Mouse (Mus musculus) lung, postnatal 0 days (tissue): Measurements from ENCODE around the gene Pygb. TPM values are rescaled to one million over a fixed set of nuclear protein-coding genes. Genes with fewer than 3 reads are reported as not detected.

Experiments used
- ATAC-seq: fragments of 200-750 bp; cut with Nextera tagmentation; 2 replicates; pipeline ENCODE4 v1.8.0; 2017; ENCODE audit warnings: moderate library complexity
- DNase-seq: peaks from one replicate; pipeline ENCODE4 v3.0.0-alpha.2; 2016; ENCODE audit warnings: low spot score
- H3K27ac ChIP-seq: fragments of 300-500 bp; sonication (generic); 2 replicates; pipeline ENCODE4 v1.5.1; 2014; ENCODE audit warnings: antibody characterized with exemption, mild to moderate bottlenecking, low read length, mixed read lengths
- H3K27me3 ChIP-seq: fragments of 300-500 bp; sonication (generic); replicated peaks from 2 replicates; pipeline ENCODE4 v1.6.1; 2014; ENCODE audit warnings: low read length, mixed read lengths; ENCODE audit not compliant: insufficient read depth
- H3K36me3 ChIP-seq: fragments of 300-500 bp; sonication (generic); 2 replicates; pipeline ENCODE4 v1.6.1; 2014; ENCODE audit warnings: low read length, mixed read lengths; ENCODE audit not compliant: insufficient read depth
- H3K4me1 ChIP-seq: fragments of 300-500 bp; sonication (generic); 2 replicates; pipeline ENCODE4 v1.6.1; 2014; ENCODE audit warnings: antibody characterized with exemption, low read depth, low read length, mixed read lengths; ENCODE audit not compliant: insufficient read depth
- H3K4me2 ChIP-seq: fragments of 300-500 bp; sonication (generic); replicated peaks from 2 replicates; pipeline ENCODE4 v1.6.1; 2014; ENCODE audit warnings: low read depth, mild to moderate bottlenecking, low read length, moderate library complexity, mixed read lengths
- H3K4me3 ChIP-seq: fragments of 300-500 bp; sonication (generic); 2 replicates; pipeline ENCODE4 v1.5.1; 2014; ENCODE audit warnings: low read depth, low read length
- H3K9ac ChIP-seq: fragments of 300-500 bp; sonication (generic); replicated peaks from 2 replicates; pipeline ENCODE4 v1.6.1; 2014; ENCODE audit warnings: low read depth, mild to moderate bottlenecking
- H3K9me3 ChIP-seq: fragments of 300-500 bp; sonication (generic); 2 replicates; pipeline ENCODE4 v1.6.1; 2016; ENCODE audit warnings: low read length, mixed read lengths
- CTCF ChIP-seq: IDR thresholded peaks from 2 replicates; pipeline ENCODE4 v1.5.1; 2016; ENCODE audit warnings: antibody characterized with exemption, mild to moderate bottlenecking
- EP300 ChIP-seq: IDR thresholded peaks from 2 replicates; pipeline ENCODE4 v1.6.1; 2016; ENCODE audit warnings: antibody characterized with exemption, mild to moderate bottlenecking, control low read depth
- WGBS: fragments of 180-500 bp; shearing (Covaris S2); extraction: QIAGEN DNeasy Blood & Tissue Kit; methylation state at CpG from one replicate; pipeline ENCODE4 v1.1.7; 2014; 5-methylcytosine and 5-hydroxymethylcytosine counted together
- polyA plus RNA-seq: library from polyadenylated mRNA; unstranded; fragments of >200 nt; fragmentation: Nextera tagmentation; extraction: Ambion mirVana; gene quantifications from 2 replicates; pipeline ENCODE4 v1.2.1, GENCODE M21; 2015

The Pygb gene
- polyA plus RNA-seq: 43.5 and 56.6 TPM in 2 replicates

DNA sequence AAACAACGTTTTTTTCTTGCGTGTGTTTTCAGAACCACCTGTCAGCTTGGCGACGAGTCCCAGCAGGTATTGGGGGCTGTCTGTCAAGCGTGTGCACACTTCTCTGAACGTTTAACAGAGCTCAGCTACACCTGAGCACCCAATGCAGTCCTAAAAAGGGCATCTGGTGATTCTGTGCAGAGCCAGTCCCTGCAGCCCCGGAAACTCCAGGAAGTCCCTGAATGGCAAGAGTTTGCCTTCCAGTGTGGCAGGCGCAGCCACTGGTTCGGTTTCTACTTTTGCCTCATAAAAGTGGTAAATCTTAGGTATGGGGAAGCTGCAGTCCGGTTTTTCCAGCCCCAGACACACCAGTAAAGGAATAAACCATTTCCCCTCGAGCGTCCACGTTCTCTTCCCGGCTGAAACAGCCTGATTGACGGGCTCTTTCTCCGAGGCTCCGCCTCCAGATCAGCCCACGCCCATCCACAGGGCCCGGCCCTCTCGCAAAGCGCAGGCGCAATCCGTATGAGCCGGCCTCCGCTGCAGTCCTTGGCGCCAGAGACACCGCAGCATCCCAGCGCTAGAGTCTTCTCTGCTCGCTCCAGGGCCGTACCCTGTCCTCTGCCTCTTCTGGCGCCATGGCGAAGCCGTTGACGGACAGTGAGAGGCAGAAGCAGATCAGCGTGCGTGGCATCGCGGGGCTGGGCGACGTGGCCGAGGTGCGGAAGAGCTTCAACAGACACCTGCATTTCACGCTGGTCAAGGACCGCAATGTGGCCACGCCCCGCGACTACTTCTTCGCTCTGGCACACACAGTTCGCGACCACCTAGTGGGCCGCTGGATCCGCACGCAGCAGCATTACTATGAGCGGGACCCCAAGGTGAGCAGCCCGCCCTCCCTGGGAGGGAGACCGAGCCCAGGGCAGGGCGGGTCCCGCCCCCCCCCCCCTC, at the start of gene Pygb:
Pygb (plus strand) TSS at position 485 of the 930 bp plus-strand sequence.
- peak within 1 kb of the TSS; percentile 68 for H3K27ac ChIP-seq
- TF ChIP-seq EP300 (no peak), CTCF (no peak)
- H3K4me1 ChIP-seq: peaks cover 6% of the 10 kb centered on the region; the same call in 1 of the 2 replicates
- H3K9ac ChIP-seq: peak within 1 kb of the TSS; percentile 51
- DNase-seq (peak; percentile 96), ATAC-seq (peak; percentile 98)
- peak within 1 kb of the TSS; percentile 88 for H3K4me3 ChIP-seq
- peak within 1 kb of the TSS; percentile 92 for H3K4me2 ChIP-seq
- H3K27me3 ChIP-seq: no peaks in the 10 kb centered on the region
- whole genome bisulfite sequencing: 1% methylated on average over 58 of the region's 58 CpGs
- H3K36me3 ChIP-seq: no peaks in the 10 kb centered on the region
- H3K9me3 ChIP-seq: no peaks in the 10 kb centered on the region

DNA sequence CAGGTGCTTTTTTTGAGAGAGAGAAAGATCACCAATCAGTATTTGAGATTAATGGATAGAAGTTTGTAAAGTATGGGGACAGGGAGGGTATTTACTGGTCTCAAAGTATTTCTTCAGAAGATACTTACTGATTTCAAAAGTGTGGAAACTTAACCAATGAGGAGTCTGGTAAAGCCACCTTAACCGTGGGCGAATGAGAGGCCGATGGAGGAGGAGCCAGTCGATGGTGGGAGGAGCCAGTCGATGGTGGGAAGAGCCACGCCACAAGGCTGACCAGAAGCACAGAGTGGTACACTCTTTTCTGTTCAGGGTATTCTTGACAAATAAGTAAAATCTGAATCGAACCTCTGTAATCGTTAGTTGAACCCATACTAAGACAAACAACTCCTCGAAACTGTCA, 48.7 kb upstream of the Pygb start:
- Histone ChIP-seq H3K4me1 (no peaks in the 10 kb centered on the region), H3K36me3 (no peaks in the 10 kb centered on the region), H3K9me3 (no peaks in the 10 kb centered on the region), H3K27me3 (no peaks in the 10 kb centered on the region), H3K4me3 (no peak overlapping the region), H3K4me2 (no peak overlapping the region), H3K27ac (no peak overlapping the region), H3K9ac (no peak overlapping the region)
- ATAC-seq (no peak), DNase-seq (no peak)
- TF ChIP-seq EP300: no peak
- no peak for TF ChIP-seq CTCF
- WGBS: 77% methylated on average over 9 of the region's 9 CpGs

DNA sequence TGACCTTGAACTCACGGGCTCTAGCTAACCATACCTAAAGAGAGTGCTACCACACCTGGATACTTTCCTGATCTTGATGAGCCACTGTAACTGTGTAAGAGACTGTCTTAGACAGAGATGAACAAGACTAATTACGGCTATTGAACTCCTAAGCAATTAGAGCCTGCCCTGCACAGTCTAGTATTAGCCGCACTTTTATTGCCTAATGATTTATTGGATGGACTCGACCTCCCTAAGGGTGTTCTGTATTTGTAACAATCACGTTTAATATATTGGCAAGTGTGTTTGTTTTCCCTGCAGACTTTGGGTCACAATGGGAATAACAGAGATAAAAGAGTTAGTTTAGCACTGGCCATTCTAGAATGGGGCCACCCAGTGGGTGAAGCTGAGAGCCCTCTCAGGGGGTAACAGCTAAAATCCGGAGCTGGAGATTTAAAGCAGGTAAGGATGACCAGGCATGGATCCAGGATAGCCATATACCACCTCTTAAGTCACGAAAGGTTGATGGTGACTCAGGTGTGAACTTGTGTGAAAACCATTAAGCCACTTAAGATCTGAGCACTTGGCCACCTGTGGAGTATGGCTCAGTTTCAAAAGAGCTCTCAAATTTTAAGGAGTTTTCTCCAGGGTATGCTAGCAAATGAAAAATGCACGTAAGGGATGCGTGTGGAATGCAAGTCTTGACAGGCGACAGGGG, 46.2 kb upstream of the Pygb start:
- TF ChIP-seq CTCF (no peak), EP300 (no peak)
- no peak overlapping the region for H3K4me2 ChIP-seq
- H3K4me1 ChIP-seq: no peaks in the 10 kb centered on the region
- no peak overlapping the region for H3K4me3 ChIP-seq
- H3K27me3 ChIP-seq: no peaks in the 10 kb centered on the region
- H3K9me3 ChIP-seq: no peaks in the 10 kb centered on the region
- ATAC-seq (peak; percentile 71), DNase-seq (peak; percentile 58)
- no peak overlapping the region for H3K9ac ChIP-seq
- H3K36me3 ChIP-seq: no peaks in the 10 kb centered on the region
- 50% methylated on average over 10 of the region's 10 CpGs for WGBS
- H3K27ac ChIP-seq: no peak overlapping the region

DNA sequence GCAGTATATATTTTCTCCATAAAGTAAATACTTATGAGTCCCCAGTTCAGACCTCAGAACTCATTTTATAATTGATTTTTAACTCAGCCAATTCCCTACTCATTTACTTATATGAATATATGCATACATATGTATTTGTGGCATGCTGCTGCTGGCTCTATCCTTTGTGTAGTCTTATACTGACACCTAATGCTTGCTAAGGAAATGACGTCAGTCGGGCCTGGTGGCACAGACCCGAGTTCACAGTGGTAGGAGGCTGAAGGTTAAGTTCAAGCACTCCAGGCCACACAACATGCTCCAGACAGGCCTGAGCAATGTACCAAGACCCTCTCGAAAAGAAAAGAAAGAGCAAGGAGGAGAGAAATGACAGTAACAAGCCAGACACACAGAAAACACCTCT, 45.1 kb upstream of the Pygb start:
- peak; percentile 37 for TF ChIP-seq CTCF
- TF ChIP-seq EP300: no peak
- WGBS: 38% methylated on average over 4 of the region's 4 CpGs
- Histone ChIP-seq H3K4me1 (no peaks in the 10 kb centered on the region), H3K27ac (no peak overlapping the region), H3K4me2 (no peak overlapping the region), H3K4me3 (no peak overlapping the region), H3K27me3 (no peaks in the 10 kb centered on the region), H3K9me3 (no peaks in the 10 kb centered on the region), H3K36me3 (no peaks in the 10 kb centered on the region), H3K9ac (no peak overlapping the region)
- DNase-seq (no peak), ATAC-seq (no peak)

DNA sequence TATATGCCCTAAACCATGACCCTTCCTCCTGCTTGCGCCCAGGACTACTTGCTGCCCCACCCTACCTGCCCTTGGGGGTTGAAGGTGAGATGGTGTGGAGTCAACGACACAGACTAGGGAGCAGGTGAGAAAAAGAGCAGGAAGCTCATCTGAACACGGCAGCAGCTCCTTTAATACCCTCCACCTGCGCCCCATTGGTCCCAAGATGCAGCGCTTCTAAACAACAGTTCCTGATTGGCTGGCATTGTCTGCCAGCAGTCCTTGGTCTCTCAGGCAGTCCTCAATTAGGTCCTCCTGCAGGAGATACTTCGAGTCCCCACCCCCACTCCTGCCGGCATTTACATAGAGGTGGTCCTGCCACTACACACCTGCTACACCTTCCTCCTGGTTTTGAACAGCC, 41.5 kb upstream of the Pygb start:
- DNase-seq (no peak), ATAC-seq (no peak)
- no peaks in the 10 kb centered on the region for H3K9me3 ChIP-seq
- no peak overlapping the region for H3K9ac ChIP-seq
- H3K4me3 ChIP-seq: no peak overlapping the region
- H3K27me3 ChIP-seq: no peaks in the 10 kb centered on the region
- no peak overlapping the region for H3K27ac ChIP-seq
- 58% methylated on average over 7 of the region's 7 CpGs for WGBS
- no peak for TF ChIP-seq CTCF
- no peak for TF ChIP-seq EP300
- no peaks in the 10 kb centered on the region for H3K36me3 ChIP-seq
- H3K4me2 ChIP-seq: no peak overlapping the region
- H3K4me1 ChIP-seq: no peaks in the 10 kb centered on the region; the same call in 1 of the 2 replicates

DNA sequence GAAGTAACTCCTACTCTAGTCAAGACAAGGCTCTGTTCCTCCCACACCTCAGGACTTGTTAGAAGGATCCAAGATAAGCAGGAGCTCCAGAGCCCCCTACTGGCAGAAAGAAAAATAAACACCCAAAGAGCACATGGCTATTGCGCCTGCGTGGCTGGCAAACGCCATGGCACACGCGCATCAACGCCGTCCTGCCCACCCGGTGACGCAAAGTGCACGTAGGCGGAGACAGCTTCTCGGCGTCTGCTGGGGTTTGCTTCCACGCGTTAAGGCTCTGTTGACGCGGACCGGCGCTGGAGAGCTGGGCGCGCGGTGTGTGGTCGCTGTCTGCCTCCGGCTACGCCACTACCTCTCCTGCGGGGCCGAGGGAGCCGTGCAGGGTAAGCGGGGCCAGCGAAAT, 37.7 kb upstream of the Pygb start, which contains the start of gene Entpd6:
Entpd6 (plus strand) TSS at position 189 of the 400 bp plus-strand sequence.
- Histone ChIP-seq H3K27me3 (no peaks in the 10 kb centered on the region), H3K9me3 (no peaks in the 10 kb centered on the region), H3K27ac (peak within 1 kb of the TSS; percentile 86), H3K4me2 (peak within 1 kb of the TSS; percentile 99), H3K36me3 (no peaks in the 10 kb centered on the region), H3K4me1 (no peaks in the 10 kb centered on the region; the same call in 1 of the 2 replicates), H3K9ac (peak within 1 kb of the TSS; percentile 43), H3K4me3 (peak within 1 kb of the TSS; percentile 59)
- peak; percentile 97 for ATAC-seq
- TF ChIP-seq EP300: no peak
- TF ChIP-seq CTCF: peak; percentile 90
- peak; percentile 97 for DNase-seq
- 2% methylated on average over 30 of the region's 30 CpGs for WGBS
